Mouse (Mus musculus) neural tube, embryonic 15.5 days (tissue): ENCODE measurements around the gene Kif3a. TPM values are rescaled to one million over a fixed set of nuclear protein-coding genes. Genes with fewer than 3 reads are reported as not detected.

Source experiments
- ATAC-seq: fragments of 200-750 bp; cut with Nextera tagmentation; 2 replicates; pipeline ENCODE4 v1.8.0; 2017; ENCODE audit warnings: mild to moderate bottlenecking, moderate TSS enrichment, moderate library complexity; ENCODE audit not compliant: low FRiP score
- H3K27ac ChIP-seq: fragments of 300-500 bp; sonication (generic); replicated peaks from 2 replicates; pipeline ENCODE4 v1.5.1; 2015; ENCODE audit warnings: mild to moderate bottlenecking, inconsistent platforms
- H3K27me3 ChIP-seq: fragments of 300-500 bp; sonication (generic); replicated peaks from 2 replicates; pipeline ENCODE4 v1.6.1; 2015; ENCODE audit warnings: inconsistent platforms
- H3K36me3 ChIP-seq: fragments of 300-500 bp; sonication (generic); 2 replicates; pipeline ENCODE4 v1.6.1; 2015; ENCODE audit warnings: inconsistent platforms
- H3K4me1 ChIP-seq: fragments of 300-500 bp; sonication (generic); 2 replicates; pipeline ENCODE4 v1.6.1; 2015; ENCODE audit warnings: inconsistent platforms
- H3K4me2 ChIP-seq: fragments of 300-500 bp; sonication (generic); 2 replicates; pipeline ENCODE4 v1.6.1; 2015; ENCODE audit warnings: inconsistent platforms, mild to moderate bottlenecking, moderate library complexity
- H3K4me3 ChIP-seq: fragments of 300-500 bp; sonication (generic); replicated peaks from 2 replicates; pipeline ENCODE4 v1.5.1; 2015; ENCODE audit warnings: mild to moderate bottlenecking, inconsistent platforms
- H3K9ac ChIP-seq: fragments of 300-500 bp; sonication (generic); replicated peaks from 2 replicates; pipeline ENCODE4 v1.6.1; 2015; ENCODE audit warnings: mild to moderate bottlenecking, inconsistent platforms
- H3K9me3 ChIP-seq: fragments of 300-500 bp; sonication (generic); replicated peaks from 2 replicates; pipeline ENCODE4 v1.6.1; 2016; ENCODE audit warnings: inconsistent platforms
- WGBS: fragments of 180-500 bp; shearing (Covaris S2); methylation state at CpG from one replicate; pipeline ENCODE4 v1.1.7; 2015; ENCODE audit warnings: mixed read lengths; 5-methylcytosine and 5-hydroxymethylcytosine counted together
- polyA plus RNA-seq: library from polyadenylated mRNA; unstranded; fragments of >200 nt; fragmentation: Nextera tagmentation; extraction: Ambion mirVana; gene quantifications from 2 replicates; pipeline ENCODE4 v1.2.1, GENCODE M21; 2015

Gene Kif3a
- polyA plus RNA-seq, 1 experiment from 2014 or later, result 338 TPM

DNA sequence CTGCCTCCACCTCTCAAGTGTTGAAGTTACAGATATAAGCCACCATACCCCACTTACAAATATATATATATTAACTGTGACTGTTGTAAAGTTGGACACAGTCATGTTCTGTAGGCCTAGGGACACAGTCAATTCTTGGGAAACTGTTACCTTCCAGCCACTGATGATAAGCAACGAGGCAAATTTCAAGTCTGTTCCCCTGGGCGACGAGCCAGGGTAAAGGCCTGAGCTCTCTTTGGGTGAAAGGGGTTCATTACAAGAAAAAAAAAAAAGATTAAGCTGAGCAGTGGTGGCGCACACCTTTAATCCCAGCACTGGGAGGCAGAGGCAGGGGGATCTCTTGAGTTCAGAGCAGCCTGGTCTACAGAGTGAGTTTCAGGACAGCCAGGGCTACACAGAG, 52.9 kb downstream of the Kif3a start:
- H3K9me3 ChIP-seq, result no peaks in the 10 kb centered on the region
- no peaks in the 10 kb centered on the region for H3K4me1 ChIP-seq
- no peak overlapping the region for H3K27ac ChIP-seq
- H3K9ac ChIP-seq, result no peak overlapping the region
- WGBS, result 95% methylated on average over 4 of the region's 4 CpGs
- H3K4me2 ChIP-seq, result no peak overlapping the region
- no peak overlapping the region for H3K4me3 ChIP-seq
- H3K27me3 ChIP-seq, result no peaks in the 10 kb centered on the region
- ATAC-seq, result no peak
- no peaks in the 10 kb centered on the region for H3K36me3 ChIP-seq

DNA sequence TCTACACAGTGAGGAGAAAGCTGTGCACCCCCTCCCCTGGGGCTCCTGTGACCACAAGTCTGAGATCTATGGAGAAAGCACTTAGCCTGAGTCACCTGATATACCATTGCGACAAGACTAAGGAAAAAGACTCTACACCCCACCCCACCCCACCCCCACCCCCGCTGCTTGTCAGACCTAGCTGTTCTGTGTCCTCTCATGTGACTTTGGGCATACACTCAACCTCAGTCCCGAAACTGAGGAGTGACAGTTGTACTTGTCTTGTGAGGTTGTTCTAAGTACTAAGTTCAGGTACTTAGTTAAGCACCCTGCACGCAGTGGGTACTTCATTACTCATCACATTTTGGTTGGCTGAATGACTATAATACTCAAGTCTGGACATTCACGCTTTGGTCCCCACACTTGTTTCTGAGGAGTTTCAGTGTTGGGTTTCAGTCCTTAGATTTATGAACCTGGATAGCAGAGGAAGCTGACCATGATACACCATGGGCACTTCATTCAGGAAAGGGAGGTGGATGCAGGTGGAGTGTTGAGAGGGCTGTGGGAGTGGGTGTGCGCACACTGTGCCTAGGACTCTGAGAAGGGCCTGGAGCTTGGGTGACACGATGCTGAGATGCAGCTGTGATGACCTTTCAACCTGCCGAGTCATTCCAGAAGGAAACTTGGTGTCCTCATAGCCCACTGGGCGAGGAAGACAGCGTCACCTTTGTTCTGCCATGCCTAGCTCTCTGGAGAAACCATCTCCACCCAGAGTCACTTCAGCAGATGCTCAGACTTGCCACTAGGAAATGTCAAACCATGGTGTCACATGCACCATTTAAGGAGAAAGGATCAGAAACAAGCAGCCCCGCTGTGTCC, 54.6 kb downstream of the Kif3a start:
- 88% methylated on average over 11 of the region's 11 CpGs for WGBS
- H3K4me1 ChIP-seq, result no peaks in the 10 kb centered on the region
- no peaks in the 10 kb centered on the region for H3K27me3 ChIP-seq
- ATAC-seq, result no peak
- H3K27ac ChIP-seq, result no peak overlapping the region
- H3K4me2 ChIP-seq, result no peak overlapping the region
- no peak overlapping the region for H3K9ac ChIP-seq
- no peaks in the 10 kb centered on the region for H3K9me3 ChIP-seq
- H3K4me3 ChIP-seq, result no peak overlapping the region
- H3K36me3 ChIP-seq, result no peaks in the 10 kb centered on the region

DNA sequence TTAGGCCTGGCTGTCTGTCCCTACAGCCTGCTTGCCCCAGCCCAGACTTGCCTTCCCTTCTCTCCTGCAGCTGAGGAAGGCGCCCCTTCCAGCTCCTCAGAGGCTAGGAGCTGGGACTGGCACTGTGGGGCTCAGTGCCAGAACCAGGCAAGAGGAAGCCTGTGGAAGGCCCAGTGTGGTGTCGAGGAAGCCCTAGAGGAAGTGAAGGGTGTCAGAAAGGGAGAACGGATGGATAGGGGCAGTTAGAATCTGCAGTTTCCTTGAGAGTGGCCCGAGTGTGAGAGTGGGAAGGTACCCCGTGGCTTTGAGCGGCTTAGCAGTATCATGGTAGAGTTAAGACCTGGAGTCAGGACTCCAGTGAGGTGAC, 55.2 kb downstream of the Kif3a start:
- Histone ChIP-seq H3K36me3 (no peaks in the 10 kb centered on the region), H3K4me1 (no peaks in the 10 kb centered on the region), H3K9ac (no peak overlapping the region), H3K4me2 (no peak overlapping the region), H3K27me3 (no peaks in the 10 kb centered on the region), H3K4me3 (no peak overlapping the region), H3K27ac (no peak overlapping the region), H3K9me3 (no peaks in the 10 kb centered on the region)
- no peak for ATAC-seq
- 77% methylated on average over 6 of the region's 6 CpGs for WGBS

DNA sequence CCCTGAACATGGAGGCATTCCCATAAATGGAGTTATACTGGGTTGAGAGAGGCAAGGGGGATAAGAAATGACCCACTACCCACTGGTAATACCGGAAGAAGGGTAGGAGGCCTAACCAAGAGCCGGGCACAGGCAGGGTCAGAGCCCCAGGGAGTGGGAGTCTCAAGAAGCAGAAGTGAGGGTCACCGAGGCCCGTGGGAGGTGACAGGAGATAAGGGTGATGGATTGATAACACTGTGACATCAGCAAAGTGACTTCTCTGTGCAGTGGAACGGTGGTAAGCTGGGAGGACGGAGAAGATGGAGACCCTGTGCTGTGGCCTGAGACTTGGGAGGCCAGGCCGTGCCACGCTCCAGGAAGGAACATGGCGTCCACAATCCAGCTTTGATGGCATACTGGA, 56.4 kb downstream of the Kif3a start:
- Histone ChIP-seq H3K4me3 (no peak overlapping the region), H3K27me3 (no peaks in the 10 kb centered on the region), H3K27ac (no peak overlapping the region), H3K4me1 (no peaks in the 10 kb centered on the region), H3K4me2 (no peak overlapping the region), H3K9ac (no peak overlapping the region), H3K36me3 (no peaks in the 10 kb centered on the region), H3K9me3 (no peaks in the 10 kb centered on the region)
- WGBS, result 94% methylated on average over 9 of the region's 9 CpGs
- no peak for ATAC-seq

GRCm38 (mm10) chr11:53624124-53624523, 56.9 kb downstream of the Kif3a start:
- Histone ChIP-seq H3K4me3 (no peak overlapping the region), H3K36me3 (no peaks in the 10 kb centered on the region), H3K4me2 (no peak overlapping the region), H3K27me3 (no peaks in the 10 kb centered on the region), H3K9ac (no peak overlapping the region), H3K9me3 (no peaks in the 10 kb centered on the region), H3K27ac (no peak overlapping the region), H3K4me1 (no peaks in the 10 kb centered on the region)
- WGBS, result 94% methylated on average over 2 of the region's 2 CpGs
- ATAC-seq, result no peak

DNA sequence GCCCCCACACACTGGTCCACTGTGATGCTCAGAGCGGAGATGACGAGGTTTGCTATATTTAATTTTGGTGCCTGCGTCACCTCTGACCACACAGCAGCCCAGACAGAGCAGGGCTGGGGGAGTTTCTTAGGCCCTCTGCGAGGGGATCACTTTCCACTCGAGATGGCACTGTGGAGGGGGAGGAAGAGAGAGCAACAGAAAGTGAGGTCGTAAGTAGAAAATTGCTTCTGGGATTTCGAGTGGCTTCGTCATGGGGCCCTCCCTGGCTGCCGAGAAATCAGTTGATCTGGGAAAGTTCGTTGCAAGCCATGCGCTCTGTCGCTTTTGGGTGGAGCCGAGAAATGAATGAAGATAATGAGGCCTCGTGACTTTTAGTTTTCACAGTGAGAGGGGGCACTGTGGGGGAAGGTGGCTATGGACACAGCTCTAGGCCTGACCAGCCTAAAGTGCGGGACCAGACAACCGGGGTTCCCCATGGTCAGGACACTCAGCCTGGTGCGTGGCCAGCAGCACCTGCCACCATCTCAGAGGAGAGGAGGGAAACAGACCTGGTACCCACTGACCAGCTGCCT, 59.7 kb downstream of the Kif3a start:
- Histone ChIP-seq H3K9me3 (no peaks in the 10 kb centered on the region), H3K4me2 (no peak overlapping the region), H3K9ac (no peak overlapping the region), H3K4me3 (no peak overlapping the region), H3K27ac (no peak overlapping the region), H3K36me3 (no peaks in the 10 kb centered on the region), H3K27me3 (no peaks in the 10 kb centered on the region), H3K4me1 (no peaks in the 10 kb centered on the region)
- WGBS, result 72% methylated on average over 17 of the region's 17 CpGs
- ATAC-seq, result no peak

DNA sequence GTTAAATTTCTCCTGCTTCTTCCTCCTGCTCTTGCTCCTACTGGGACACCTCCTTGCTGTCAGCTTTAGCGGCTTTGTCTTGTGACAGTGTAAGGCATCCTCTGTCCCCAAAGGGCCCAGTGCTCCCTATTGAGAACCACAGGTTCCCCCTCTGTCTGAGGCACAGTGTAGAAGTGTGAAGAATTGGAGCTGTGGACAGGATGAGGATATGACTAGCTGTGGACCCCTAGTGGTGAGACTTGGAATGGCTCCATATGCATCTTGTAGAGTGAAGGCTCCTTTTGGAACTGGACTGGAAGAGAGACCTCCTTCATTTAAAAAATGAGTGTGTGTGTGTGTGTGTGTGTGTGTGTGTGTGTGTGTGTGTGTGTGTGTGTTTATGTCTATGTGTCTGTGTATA, 60.7 kb downstream of the Kif3a start:
- no peak overlapping the region for H3K4me2 ChIP-seq
- no peaks in the 10 kb centered on the region for H3K36me3 ChIP-seq
- no peaks in the 10 kb centered on the region for H3K4me1 ChIP-seq
- no peak overlapping the region for H3K9ac ChIP-seq
- H3K27me3 ChIP-seq, result no peaks in the 10 kb centered on the region
- H3K9me3 ChIP-seq, result no peaks in the 10 kb centered on the region
- 10% methylated on average over 1 of the region's 1 CpGs for WGBS
- no peak for ATAC-seq
- H3K27ac ChIP-seq, result no peak overlapping the region
- no peak overlapping the region for H3K4me3 ChIP-seq

- H3K27me3 ChIP-seq, result peaks cover 18% of the 10 kb centered on the region
- no peak overlapping the region for H3K27ac ChIP-seq
- no peak overlapping the region for H3K9ac ChIP-seq
- no peak for ATAC-seq
- H3K9me3 ChIP-seq, result no peaks in the 10 kb centered on the region
- no peak overlapping the region for H3K4me3 ChIP-seq
- H3K36me3 ChIP-seq, result no peaks in the 10 kb centered on the region
- H3K4me1 ChIP-seq, result peaks cover 12% of the 10 kb centered on the region
- 75% methylated on average over 14 of the region's 14 CpGs for WGBS
- no peak overlapping the region for H3K4me2 ChIP-seq
These were observed 65.0 kb downstream of the Kif3a start for GRCm38 (mm10) chr11:53632122-53632733.

GRCm38 (mm10) chr11:53633644-53634043, 66.5 kb downstream of the Kif3a start:
- peaks cover 25% of the 10 kb centered on the region for H3K27me3 ChIP-seq

DNA sequence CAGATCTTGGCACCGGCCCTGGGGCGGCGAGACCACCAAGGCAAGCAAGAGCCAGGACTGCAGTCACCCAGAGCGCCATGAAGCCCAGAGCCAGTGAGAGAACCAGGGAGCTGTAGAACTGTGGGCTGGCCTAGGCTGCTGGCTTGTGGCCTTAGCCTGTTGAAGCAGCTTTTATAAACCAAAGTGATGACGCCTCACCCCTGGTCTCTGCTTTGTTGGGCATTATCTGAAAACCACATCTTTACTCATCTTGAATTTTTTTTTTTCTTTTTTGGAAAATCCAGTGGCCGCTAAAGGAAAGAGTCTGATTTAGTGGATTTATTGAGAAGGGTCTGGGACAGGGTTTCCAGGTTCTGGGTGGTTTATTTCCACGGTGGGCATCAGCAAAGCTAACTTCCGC, 67.4 kb downstream of the Kif3a start, which contains the start of gene Il13:
TSS of gene Il13 (minus strand) at position 147 of the 400 bp plus-strand sequence.
- H3K9me3 ChIP-seq, result no peaks in the 10 kb centered on the region
- no peak within 1 kb of the TSS for H3K27ac ChIP-seq
- H3K4me2 ChIP-seq, result no peak within 1 kb of the TSS
- H3K9ac ChIP-seq, result no peak within 1 kb of the TSS
- no peak for ATAC-seq
- WGBS, result 93% methylated on average over 8 of the region's 8 CpGs
- peaks cover 25% of the 10 kb centered on the region for H3K27me3 ChIP-seq
- H3K36me3 ChIP-seq, result no peaks in the 10 kb centered on the region
- no peak within 1 kb of the TSS for H3K4me3 ChIP-seq
- H3K4me1 ChIP-seq, result peaks cover 16% of the 10 kb centered on the region

More at GRCm38 (mm10) chr11:53633644-53634043, 66.5 kb downstream of the Kif3a start:
- Histone ChIP-seq H3K4me1 (peaks cover 16% of the 10 kb centered on the region), H3K27ac (no peak overlapping the region), H3K9me3 (no peaks in the 10 kb centered on the region), H3K4me2 (no peak overlapping the region), H3K36me3 (no peaks in the 10 kb centered on the region), H3K9ac (no peak overlapping the region), H3K4me3 (no peak overlapping the region)
- 94% methylated on average over 7 of the region's 7 CpGs for WGBS
- ATAC-seq, result no peak

DNA sequence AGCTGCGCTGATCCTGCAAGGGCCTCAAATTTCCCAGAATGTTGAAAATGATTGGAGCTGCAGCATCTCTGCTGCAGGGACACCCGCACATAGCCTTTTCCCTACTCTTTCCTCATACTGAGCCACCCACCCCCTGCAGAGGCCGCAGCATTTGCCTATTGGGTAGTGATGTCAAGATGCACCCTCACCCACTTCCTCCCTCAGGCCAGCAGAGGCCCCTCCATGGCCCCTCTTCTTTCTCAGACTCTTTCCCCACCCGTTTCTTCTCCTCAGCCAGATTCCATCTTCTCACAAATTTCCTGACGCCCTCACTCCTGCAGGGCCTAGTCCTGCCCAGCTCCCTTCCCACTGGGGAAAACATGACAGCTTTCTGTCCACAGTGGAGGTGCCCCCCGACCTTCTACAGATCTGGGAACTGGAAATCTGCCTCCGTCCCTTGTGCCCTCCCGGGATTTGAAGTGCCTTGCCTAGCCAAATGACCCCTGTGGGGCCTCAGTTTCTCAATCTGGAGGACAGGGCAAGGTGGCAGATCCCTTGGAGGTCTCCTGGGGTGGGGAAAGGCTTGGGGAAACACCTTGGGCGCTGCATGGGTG, 68.5 kb downstream of the Kif3a start:
- Histone ChIP-seq H3K9ac (peak overlapping the region; percentile 37; the same call in 1 of the 2 replicates), H3K27me3 (peaks cover 25% of the 10 kb centered on the region), H3K4me1 (peaks cover 16% of the 10 kb centered on the region), H3K9me3 (no peaks in the 10 kb centered on the region), H3K4me2 (peak overlapping the region; percentile 81), H3K4me3 (peak overlapping the region; percentile 37), H3K27ac (no peak overlapping the region), H3K36me3 (no peaks in the 10 kb centered on the region)
- no peak for ATAC-seq
- WGBS, result 42% methylated on average over 9 of the region's 9 CpGs
